Mouse (Mus musculus) yolk sac, embryonic 10.5 days (tissue): ENCODE measurements around the gene 2210011C24Rik.
"Not testable (repeated sequence)": the region's sequence is repeated elsewhere in the genome, so short reads cannot be mapped to it uniquely, and the experiment has no call there.

Source experiments
- DNase-seq: peaks from one replicate; pipeline ENCODE4 v3.0.0-alpha.2; 2017; ENCODE audit warnings: low spot score

The 2210011C24Rik gene

GRCm38 (mm10) chr8:83992488-83992887 is 19.5 kb downstream of the 2210011C24Rik start:
- DNase-seq, result no peak

- DNase-seq, result no peak
Observed at GRCm38 (mm10) chr8:83990170-83990569, 21.8 kb downstream of the 2210011C24Rik start.

DNA sequence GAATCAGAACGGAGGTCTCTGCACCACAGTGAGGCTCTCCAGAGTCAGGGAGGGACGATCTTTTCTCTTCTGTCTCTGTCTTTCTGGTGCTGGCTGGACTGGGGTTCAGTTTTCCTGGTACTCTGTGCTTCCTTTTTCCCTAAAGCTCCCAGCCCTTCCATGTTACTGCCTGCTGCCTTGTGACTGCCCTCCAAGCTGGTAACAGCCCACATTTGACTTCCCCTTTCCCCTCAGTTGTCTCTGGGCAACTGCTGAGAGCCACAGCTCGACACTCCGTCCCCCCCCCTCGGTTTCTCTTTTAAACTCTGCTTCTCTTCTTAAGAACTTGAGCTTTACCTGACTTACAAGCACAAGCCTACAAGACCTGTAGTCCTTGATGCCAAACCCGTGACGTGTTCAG is 22.7 kb downstream of the 2210011C24Rik start:
- DNase-seq, result no peak

GRCm38 (mm10) chr8:83983222-83983621 is 28.7 kb downstream of the 2210011C24Rik start:
- not testable (repeated sequence) for DNase-seq

DNA sequence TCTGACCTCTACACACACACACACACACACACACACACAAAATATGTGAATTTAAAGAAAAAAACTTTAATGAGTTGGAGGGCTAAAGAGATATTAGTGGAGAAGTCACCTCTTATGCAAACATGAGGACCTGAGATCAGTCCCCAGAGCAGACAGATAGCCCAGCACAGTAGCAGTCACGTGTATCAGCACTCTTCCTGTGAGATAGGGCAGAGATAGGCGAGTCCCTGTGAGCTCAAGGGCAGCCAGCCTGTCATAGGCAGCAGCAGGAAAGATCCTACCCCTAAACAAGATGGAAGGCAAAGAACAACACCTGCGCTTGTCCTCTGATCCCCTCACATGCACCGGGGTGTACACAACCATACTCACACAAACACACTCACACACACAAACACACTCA is 29.5 kb downstream of the 2210011C24Rik start:
- DNase-seq, result no peak

- DNase-seq, result no peak
Observed at GRCm38 (mm10) chr8:83981533-83981932, 30.4 kb downstream of the 2210011C24Rik start.

- no peak for DNase-seq
Observed at GRCm38 (mm10) chr8:83980845-83981244, 31.1 kb downstream of the 2210011C24Rik start.

GRCm38 (mm10) chr8:83980250-83980649 is 31.7 kb downstream of the 2210011C24Rik start:
- no peak for DNase-seq

DNA sequence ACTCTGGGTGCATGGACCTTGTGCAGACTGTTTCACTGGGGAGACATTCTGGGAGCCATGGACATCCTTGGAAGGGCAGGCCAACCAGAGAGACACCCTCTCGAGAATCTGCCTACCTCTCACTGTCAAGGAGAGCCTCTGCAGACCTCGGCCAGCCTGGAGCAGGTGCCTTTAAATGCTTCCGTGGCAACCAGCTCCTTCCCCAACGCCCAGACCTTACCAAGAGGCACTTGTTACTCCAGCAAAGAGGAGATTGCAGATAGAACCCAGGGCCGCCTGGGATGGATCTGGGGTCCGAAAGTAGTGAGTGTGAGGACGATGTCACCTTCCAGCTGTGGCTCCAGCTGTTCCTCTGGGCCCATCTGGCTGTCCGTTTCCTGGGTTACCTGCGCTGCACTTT is 33.8 kb downstream of the 2210011C24Rik start:
- no peak for DNase-seq

DNA sequence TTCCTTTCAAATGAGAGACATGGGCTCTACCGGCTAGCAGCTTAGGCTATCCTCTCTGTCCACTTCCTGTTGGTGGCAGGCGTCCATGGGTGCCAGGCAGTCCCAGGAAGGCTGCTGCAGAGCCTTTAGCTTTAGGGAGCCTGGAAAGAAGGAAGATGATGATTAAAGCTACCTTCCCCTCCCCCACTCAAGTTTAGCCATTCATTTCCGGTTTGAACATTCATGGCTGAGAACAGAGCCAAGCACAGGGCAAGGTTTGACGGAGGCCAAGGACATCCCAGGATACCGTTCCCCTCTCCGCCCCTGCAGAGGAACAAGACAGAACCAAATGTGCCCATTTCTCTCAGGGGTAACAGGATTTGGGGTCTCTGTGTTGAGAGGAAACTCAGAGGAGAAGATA is 34.3 kb downstream of the 2210011C24Rik start:
- no peak for DNase-seq

DNA sequence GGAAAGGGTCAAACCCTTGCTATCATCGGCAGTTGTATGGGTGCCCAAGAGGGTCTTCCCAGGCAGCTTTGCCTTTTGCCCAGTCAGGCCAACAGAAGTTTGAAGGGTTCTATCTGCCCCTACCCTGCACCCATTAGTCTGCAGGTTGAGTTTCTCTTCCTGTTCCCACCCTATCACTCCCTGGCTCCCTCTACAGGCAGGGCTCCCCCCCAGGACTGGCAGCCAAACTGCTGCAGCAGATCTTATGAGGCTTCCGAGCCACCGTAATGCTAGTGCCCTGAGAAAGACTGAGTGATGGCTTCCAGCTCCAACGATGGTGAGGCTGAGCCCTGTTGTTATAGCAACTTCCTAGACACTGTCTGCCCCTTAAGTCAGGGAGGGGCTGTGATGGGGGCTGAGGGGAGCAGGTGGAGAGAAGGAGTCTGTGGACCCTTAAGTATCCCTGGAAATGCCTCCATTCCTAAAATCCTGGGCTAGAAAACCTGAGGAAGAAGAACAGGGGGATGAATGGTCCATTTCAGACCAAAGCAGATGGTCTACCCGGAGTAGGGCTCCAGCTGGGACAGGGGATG is 35.1 kb downstream of the 2210011C24Rik start:
- no peak for DNase-seq

DNA sequence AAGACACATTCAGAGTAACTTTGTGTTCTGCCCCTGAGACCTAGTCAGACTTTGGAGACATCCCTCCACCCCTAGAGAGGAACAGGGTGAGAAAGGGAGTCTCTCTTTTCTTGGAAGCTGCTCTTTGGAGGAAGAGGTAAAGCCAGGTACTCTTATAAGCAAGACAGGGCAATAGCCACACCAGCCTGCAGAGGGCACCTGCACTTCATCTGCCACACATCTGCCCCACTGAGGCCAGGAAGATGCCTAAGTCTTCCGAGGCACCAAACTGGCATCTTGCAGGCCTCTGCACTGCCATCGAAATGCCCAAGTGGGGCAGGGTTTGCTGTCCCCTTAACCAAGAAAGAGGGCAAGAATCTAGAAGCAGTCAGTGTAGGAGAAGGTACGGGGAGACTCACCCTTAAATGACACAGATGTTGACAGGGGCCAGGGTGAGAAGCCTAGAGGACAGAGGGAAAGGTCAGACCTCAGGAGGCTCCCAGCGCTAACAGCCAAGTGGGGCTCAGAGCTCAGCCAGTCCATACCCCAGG is 35.8 kb downstream of the 2210011C24Rik start:
- DNase-seq, result no peak

- DNase-seq, result no peak
Observed at GRCm38 (mm10) chr8:83974521-83974920, 37.5 kb downstream of the 2210011C24Rik start.

GRCm38 (mm10) chr8:83973161-83974031 is 38.6 kb downstream of the 2210011C24Rik start:
- DNase-seq, result peak; percentile 24

GRCm38 (mm10) chr8:83972150-83973120 is 39.5 kb downstream of the 2210011C24Rik start, which contains the start of gene Prkaca:
TSS of gene Prkaca (plus strand) at chr8:83972993.
- DNase-seq, result peak; percentile 99

- DNase-seq, result no peak
Observed at GRCm38 (mm10) chr8:83971661-83972060, 40.3 kb downstream of the 2210011C24Rik start.

- no peak for DNase-seq
Observed at GRCm38 (mm10) chr8:83971121-83971520, 40.9 kb downstream of the 2210011C24Rik start.

GRCm38 (mm10) chr8:83967701-83968100 is 44.3 kb downstream of the 2210011C24Rik start:
- no peak for DNase-seq

DNA sequence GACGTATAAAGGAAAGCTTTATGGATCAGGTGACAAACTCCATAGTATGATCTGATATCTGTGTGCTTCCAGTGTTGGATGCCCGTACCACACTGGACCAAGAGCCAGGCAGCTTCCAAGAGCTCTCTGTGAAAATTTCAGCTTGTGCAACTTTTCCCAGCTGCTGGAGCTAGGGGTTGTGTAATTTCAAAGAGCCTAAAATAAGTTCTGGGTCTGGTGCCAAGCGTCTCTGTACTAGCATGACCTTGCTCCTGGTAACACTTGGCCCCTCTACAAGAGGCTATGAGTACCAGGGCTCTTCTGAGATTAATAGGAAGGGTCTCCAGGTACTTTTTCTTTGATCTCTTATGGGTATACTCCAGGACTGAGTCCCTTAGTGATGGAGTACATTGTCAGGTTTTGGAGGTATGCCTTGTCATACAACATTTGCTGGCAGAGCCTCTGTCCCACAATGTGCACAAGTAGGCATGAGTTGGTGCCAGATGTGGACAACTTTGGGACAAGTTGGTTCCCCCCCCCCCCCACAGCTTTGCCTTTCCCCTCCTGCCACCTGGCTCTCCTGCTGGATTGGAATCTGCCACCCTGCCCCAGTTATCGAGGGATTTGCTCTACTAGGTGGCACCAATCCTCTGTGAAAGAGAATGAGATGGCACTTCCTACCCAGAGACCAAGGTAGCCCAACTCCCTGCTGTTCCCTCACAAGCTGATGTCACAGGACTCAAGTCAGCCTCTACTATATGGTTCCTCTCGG is 47.8 kb downstream of the 2210011C24Rik start:
- DNase-seq, result no peak
